Mouse (Mus musculus) hindbrain, embryonic 16.5 days (tissue): Measurements from ENCODE around the gene Galnt6. TPM values are rescaled to one million over a fixed set of nuclear protein-coding genes. Genes with fewer than 3 reads are reported as not detected.

Experiments used
- ATAC-seq: fragments of 200-750 bp; cut with Nextera tagmentation; 2 replicates; pipeline ENCODE4 v1.8.0; 2017; ENCODE audit warnings: moderate TSS enrichment, moderate library complexity
- H3K27ac ChIP-seq: fragments of 300-500 bp; sonication (generic); 2 replicates; pipeline ENCODE4 v1.5.1; 2014; ENCODE audit warnings: low read depth, mild to moderate bottlenecking, control low read depth, low read length, moderate library complexity
- H3K27me3 ChIP-seq: fragments of 300-500 bp; sonication (generic); replicated peaks from 2 replicates; pipeline ENCODE4 v1.6.1; 2014; ENCODE audit warnings: low read length; ENCODE audit not compliant: control insufficient read depth, insufficient read depth
- H3K36me3 ChIP-seq: fragments of 300-500 bp; sonication (generic); 2 replicates; pipeline ENCODE4 v1.6.1; 2014; ENCODE audit warnings: mild to moderate bottlenecking, low read length, moderate library complexity, mixed read lengths; ENCODE audit not compliant: control insufficient read depth, insufficient read depth
- H3K4me1 ChIP-seq: fragments of 300-500 bp; sonication (generic); 2 replicates; pipeline ENCODE4 v1.6.1; 2014; ENCODE audit warnings: low read depth, low read length; ENCODE audit not compliant: control insufficient read depth, insufficient read depth
- H3K4me2 ChIP-seq: fragments of 300-500 bp; sonication (generic); 2 replicates; pipeline ENCODE4 v1.6.1; 2014; ENCODE audit warnings: mild to moderate bottlenecking, low read length, control low read depth, moderate library complexity
- H3K4me3 ChIP-seq: fragments of 300-500 bp; sonication (generic); 2 replicates; pipeline ENCODE4 v1.5.1; 2014; ENCODE audit warnings: mild to moderate bottlenecking, low read length, control low read depth, moderate library complexity
- H3K9ac ChIP-seq: fragments of 300-500 bp; sonication (generic); 2 replicates; pipeline ENCODE4 v1.6.1; 2014; ENCODE audit warnings: low read depth, mild to moderate bottlenecking, control low read depth, low read length, moderate library complexity
- H3K9me3 ChIP-seq: fragments of 300-500 bp; sonication (generic); 2 replicates; pipeline ENCODE4 v1.6.1; 2014; ENCODE audit warnings: mild to moderate bottlenecking, low read length, moderate library complexity; ENCODE audit not compliant: control insufficient read depth
- WGBS: fragments of 180-500 bp; shearing (Covaris S2); extraction: QIAGEN DNeasy Blood & Tissue Kit; methylation state at CpG from one replicate; pipeline ENCODE4 v1.1.7; 2014; 5-methylcytosine and 5-hydroxymethylcytosine counted together
- polyA plus RNA-seq: library from polyadenylated mRNA; unstranded; fragments of >200 nt; fragmentation: Nextera tagmentation; extraction: Ambion mirVana; gene quantifications from 2 replicates; pipeline ENCODE4 v1.2.1, GENCODE M21; 2015

Gene Galnt6
- polyA plus RNA-seq, 1 experiment from 2014 or later: 0.30 TPM

DNA sequence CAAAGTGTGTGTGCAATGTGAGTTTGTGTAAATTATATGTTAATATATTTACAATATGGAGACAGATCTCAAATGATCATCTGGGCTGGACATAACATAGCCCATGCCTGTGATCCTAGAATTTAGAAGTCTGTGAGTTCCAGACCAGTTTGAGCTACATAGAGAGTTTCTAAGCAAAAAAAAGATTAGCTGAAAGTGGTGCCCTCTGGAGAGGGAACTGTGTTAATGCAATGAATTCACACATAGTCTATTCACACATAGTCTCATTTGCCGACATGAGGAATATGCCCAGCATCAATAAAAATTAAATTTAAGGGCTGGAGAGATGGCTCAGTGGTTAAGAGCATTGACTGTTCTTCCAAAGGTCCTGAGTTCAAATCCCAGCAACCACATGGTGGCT lies 52.7 kb downstream of the Galnt6 start:
- no peak for ATAC-seq
- no peaks in the 10 kb centered on the region for H3K36me3 ChIP-seq
- H3K4me2 ChIP-seq: no peak overlapping the region
- H3K9me3 ChIP-seq: no peaks in the 10 kb centered on the region
- no peaks in the 10 kb centered on the region for H3K4me1 ChIP-seq
- H3K27me3 ChIP-seq: no peaks in the 10 kb centered on the region
- WGBS: 73% methylated on average over 1 of the region's 1 CpGs
- no peak overlapping the region for H3K9ac ChIP-seq
- no peak overlapping the region for H3K4me3 ChIP-seq
- no peak overlapping the region for H3K27ac ChIP-seq

- 66% methylated on average over 3 of the region's 3 CpGs for WGBS
- Histone ChIP-seq H3K27me3 (no peaks in the 10 kb centered on the region), H3K9ac (no peak overlapping the region), H3K4me2 (no peak overlapping the region), H3K9me3 (no peaks in the 10 kb centered on the region), H3K4me3 (no peak overlapping the region), H3K36me3 (no peaks in the 10 kb centered on the region), H3K4me1 (no peaks in the 10 kb centered on the region), H3K27ac (no peak overlapping the region)
- no peak for ATAC-seq
Observed at GRCm38 (mm10) chr15:100675486-100675885, 53.7 kb downstream of the Galnt6 start.

- Histone ChIP-seq H3K9ac (no peak overlapping the region), H3K4me3 (no peak overlapping the region), H3K9me3 (no peaks in the 10 kb centered on the region), H3K4me2 (no peak overlapping the region), H3K27me3 (no peaks in the 10 kb centered on the region), H3K36me3 (no peaks in the 10 kb centered on the region), H3K4me1 (no peaks in the 10 kb centered on the region), H3K27ac (no peak overlapping the region)
- 87% methylated on average over 10 of the region's 10 CpGs for WGBS
- no peak for ATAC-seq
Observed at GRCm38 (mm10) chr15:100674566-100674965, 54.6 kb downstream of the Galnt6 start.

DNA sequence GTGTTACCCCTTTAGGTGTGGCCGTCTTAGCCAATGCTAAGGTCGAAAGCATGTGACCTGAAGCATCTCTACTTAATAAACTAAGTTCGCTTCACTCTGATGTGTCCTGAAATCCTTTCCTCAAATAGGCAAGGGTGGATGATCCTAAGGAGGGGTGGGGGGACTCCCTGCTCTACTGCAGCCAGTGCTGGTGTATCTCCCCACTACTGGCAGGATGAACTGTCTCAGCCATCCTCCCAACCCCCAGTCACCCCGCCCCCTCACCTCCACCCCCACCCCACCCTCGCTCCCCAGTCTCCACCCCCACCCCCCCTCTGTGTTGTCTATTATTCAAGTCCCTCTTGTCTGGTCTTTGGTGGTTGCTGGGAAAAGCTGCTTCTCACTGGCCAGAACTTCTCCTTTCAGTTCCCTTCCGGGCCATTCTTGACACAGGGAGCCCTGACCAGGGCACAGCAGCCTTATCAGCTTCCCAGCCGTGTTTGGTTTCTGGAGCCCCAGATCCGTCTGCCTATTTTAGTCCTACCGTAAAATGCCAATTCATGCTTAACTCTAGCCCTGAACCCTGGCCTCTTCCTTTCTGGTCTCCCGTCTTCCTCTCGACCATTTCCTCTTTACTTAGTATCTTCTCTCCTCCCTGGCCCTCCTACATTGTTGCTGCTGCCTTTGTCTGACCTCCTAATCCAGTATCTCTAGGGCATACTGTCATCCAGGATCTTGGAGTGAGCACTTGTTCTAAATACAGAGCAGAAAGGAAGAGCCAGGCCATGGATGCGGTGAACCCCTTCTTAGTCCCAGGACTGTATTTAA lies 55.4 kb downstream of the Galnt6 start:
- no peak for ATAC-seq
- no peaks in the 10 kb centered on the region for H3K4me1 ChIP-seq
- no peak overlapping the region for H3K4me2 ChIP-seq
- no peak overlapping the region for H3K4me3 ChIP-seq
- H3K27me3 ChIP-seq: no peaks in the 10 kb centered on the region
- 40% methylated on average over 12 of the region's 12 CpGs for WGBS
- H3K9ac ChIP-seq: no peak overlapping the region
- no peaks in the 10 kb centered on the region for H3K36me3 ChIP-seq
- no peaks in the 10 kb centered on the region for H3K9me3 ChIP-seq
- no peak overlapping the region for H3K27ac ChIP-seq

- Histone ChIP-seq H3K27ac (no peak overlapping the region), H3K9ac (no peak overlapping the region), H3K4me2 (no peak overlapping the region), H3K36me3 (no peaks in the 10 kb centered on the region), H3K9me3 (no peaks in the 10 kb centered on the region), H3K4me3 (no peak overlapping the region), H3K4me1 (peaks cover 2% of the 10 kb centered on the region; the same call in 1 of the 2 replicates), H3K27me3 (no peaks in the 10 kb centered on the region)
- ATAC-seq: no peak
- 61% methylated on average over 5 of the region's 5 CpGs for WGBS
Observed at GRCm38 (mm10) chr15:100670833-100671232, 58.3 kb downstream of the Galnt6 start.

GRCm38 (mm10) chr15:100670004-100670403 lies 59.2 kb downstream of the Galnt6 start:
- no peak for ATAC-seq
- 78% methylated on average over 8 of the region's 8 CpGs for WGBS

DNA sequence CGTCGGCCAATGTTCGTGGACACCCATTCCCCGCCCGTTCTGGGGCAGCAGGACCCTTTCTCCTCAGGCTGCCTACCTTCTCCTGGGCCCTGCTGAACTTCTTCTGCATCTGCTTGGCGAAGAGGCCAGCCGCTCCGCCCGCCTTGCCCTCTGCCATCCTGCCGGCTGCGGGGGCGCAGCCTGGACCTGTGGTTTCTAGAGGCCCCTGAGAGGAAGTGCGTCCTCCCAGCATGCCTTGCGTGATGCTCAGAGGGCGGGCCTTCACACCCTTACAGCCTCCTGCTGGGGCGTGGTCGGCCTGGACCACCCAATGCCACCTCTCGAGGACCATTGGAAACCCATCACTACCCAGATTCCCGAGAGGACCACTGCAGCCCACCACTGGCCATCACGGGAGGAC lies 59.8 kb downstream of the Galnt6 start, which contains the start of gene Bin2:
TSS of gene Bin2 (minus strand) at position 217 of the 400 bp plus-strand sequence.
- H3K4me2 ChIP-seq: no peak within 1 kb of the TSS
- H3K4me3 ChIP-seq: no peak within 1 kb of the TSS
- H3K36me3 ChIP-seq: no peaks in the 10 kb centered on the region
- no peak within 1 kb of the TSS for H3K27ac ChIP-seq
- H3K9me3 ChIP-seq: no peaks in the 10 kb centered on the region
- H3K9ac ChIP-seq: no peak within 1 kb of the TSS
- H3K27me3 ChIP-seq: no peaks in the 10 kb centered on the region
- 88% methylated on average over 19 of the region's 20 CpGs for WGBS
- no peak for ATAC-seq
- peaks cover 2% of the 10 kb centered on the region; the same call in 1 of the 2 replicates for H3K4me1 ChIP-seq

More at GRCm38 (mm10) chr15:100670004-100670403, 59.2 kb downstream of the Galnt6 start:
- H3K36me3 ChIP-seq: no peaks in the 10 kb centered on the region
- peaks cover 2% of the 10 kb centered on the region; the same call in 1 of the 2 replicates for H3K4me1 ChIP-seq
- no peak overlapping the region for H3K9ac ChIP-seq
- no peaks in the 10 kb centered on the region for H3K27me3 ChIP-seq
- no peak overlapping the region for H3K4me2 ChIP-seq
- H3K9me3 ChIP-seq: no peaks in the 10 kb centered on the region
- no peak overlapping the region for H3K27ac ChIP-seq
- H3K4me3 ChIP-seq: no peak overlapping the region

DNA sequence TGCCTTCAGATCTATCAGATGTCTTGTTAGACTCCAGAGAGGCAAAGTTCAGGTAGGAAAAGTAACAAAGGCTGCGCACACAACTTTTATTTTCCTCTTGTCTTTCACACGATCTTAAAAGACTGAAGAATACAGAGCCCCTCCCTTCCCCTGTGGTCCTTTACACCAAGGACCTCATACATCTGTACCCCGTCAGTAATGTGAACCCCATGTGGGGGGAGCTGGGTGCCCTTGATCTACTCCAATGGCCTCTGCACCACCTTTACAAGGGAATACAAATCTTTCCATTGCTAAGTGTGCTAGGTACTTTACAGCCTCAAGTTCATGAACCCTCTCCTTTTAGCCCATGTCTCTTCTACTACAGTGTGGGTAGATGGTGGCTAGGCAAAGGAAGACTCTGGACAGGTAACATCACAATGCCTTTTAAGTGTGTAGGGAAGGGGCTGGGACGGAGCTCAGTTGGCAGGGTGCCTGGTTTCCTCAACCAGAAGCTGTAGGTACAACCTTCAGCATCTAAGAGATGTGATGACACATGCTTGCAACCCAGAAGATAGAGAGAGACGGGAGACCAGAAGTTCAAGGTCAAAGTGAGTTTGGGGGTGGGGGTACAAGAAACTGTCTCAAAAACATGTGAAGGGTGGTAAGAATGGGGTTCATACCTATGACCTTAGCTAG lies 61.2 kb downstream of the Galnt6 start:
- Histone ChIP-seq H3K36me3 (no peaks in the 10 kb centered on the region), H3K9ac (no peak overlapping the region), H3K4me3 (no peak overlapping the region), H3K27me3 (no peaks in the 10 kb centered on the region), H3K4me1 (peaks cover 2% of the 10 kb centered on the region; the same call in 1 of the 2 replicates), H3K27ac (no peak overlapping the region), H3K9me3 (no peaks in the 10 kb centered on the region), H3K4me2 (no peak overlapping the region)
- ATAC-seq: no peak
- 93% methylated on average over 5 of the region's 5 CpGs for WGBS

GRCm38 (mm10) chr15:100667420-100667819 lies 61.8 kb downstream of the Galnt6 start:
- no peak overlapping the region for H3K4me2 ChIP-seq
- no peaks in the 10 kb centered on the region for H3K36me3 ChIP-seq
- 59% methylated on average over 6 of the region's 6 CpGs for WGBS
- ATAC-seq: no peak
- no peak overlapping the region for H3K4me3 ChIP-seq
- no peaks in the 10 kb centered on the region for H3K27me3 ChIP-seq
- H3K9me3 ChIP-seq: no peaks in the 10 kb centered on the region
- H3K9ac ChIP-seq: no peak overlapping the region
- peaks cover 2% of the 10 kb centered on the region; the same call in 1 of the 2 replicates for H3K4me1 ChIP-seq
- H3K27ac ChIP-seq: no peak overlapping the region
